Mouse (Mus musculus): ENCODE data around the gene Mapkap1.
A peak's percentile ranks its signal among the peaks of the same experiment; 100 is the strongest.

The Mapkap1 gene

DNA sequence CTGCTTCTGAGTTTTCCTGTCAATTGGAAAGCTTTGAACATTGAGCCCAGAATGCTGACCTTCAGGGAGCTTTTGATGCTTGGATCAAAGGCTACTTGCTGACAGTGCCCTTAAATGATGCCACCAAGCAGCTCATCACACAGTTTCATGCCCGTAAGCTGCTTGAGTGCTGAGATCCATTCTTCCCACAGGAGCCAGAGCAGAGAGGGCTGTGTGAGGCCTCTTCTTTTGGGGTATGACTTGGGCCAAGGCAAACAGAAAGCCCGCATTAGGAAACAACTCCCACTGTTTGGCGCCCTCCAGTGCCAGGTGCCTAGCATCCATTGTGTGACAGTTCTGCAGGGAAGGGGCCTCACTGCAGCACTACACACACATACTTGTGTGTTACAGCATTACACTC, 123.5 kb downstream of the Mapkap1 start:
- no peak for DNase-seq (ENCODE audit: low spot score in 2 of 2)

DNA sequence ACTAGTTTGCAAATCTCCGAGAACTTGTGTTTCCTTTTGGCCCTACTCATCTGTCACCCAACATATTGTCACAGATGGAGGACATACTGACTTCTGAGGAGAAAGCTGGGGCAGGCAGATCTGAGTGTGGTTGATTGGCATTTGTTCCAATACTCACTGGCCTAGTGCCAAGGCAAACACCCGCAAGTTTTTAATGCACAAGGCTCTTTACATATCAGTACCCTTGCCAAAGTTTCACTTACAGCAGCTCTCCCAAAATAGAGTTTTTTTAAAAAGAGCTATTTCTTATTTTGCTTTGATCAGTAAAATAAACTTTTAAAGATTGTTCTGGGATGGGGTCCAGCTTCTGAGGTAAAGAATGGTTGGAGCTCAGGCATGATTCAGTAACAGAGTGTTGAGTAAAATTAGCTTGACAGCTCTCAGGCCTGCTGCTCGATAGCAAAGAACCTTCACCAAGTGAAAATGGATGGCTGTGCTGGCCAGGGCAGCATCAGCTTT, 125.3 kb downstream of the Mapkap1 start:
- no peak for DNase-seq (ENCODE audit: low spot score in 2 of 2)

DNA sequence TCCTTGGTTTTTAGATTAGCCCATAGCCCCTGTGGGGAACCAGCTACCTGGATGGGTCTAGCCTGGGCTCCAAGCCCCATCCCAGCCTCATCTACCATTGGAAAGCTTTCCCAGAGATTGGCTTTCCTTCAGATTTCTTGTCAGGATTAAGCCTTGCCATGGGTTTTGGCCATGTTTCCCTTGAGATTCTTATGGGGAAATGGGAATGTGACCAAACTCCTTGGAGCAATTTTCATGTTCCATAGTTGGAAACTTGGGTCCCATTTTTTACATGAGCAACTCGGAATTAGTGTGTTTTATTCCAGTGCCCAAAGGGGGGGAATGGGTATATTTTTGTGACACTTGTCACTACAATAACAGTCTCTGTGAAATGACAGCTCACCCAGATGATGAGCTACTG, 125.8 kb downstream of the Mapkap1 start:
- DNase-seq (ENCODE audit: low spot score in 2 of 2) = no peak

DNA sequence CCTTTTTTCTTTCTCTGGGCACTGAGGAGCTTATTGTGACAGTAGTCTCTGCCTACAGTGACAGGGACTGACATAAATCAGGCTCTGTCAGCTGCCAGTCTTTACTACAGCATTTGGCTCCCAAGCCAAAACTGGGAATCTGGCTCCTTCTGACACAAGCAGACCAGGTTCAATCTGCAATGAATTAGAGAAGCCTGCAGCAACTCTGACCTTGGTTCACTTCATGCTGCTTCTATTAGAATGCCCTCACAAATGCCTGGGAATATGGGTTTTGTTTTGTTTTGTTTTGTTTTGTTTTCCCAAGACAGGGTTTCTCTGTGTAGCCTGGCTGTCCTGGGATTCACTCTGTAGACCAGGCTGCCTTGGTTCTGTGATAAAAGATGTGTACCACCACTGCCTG, 126.7 kb downstream of the Mapkap1 start:
- DNase-seq (ENCODE audit: low spot score in 2 of 2) = no peak

DNA sequence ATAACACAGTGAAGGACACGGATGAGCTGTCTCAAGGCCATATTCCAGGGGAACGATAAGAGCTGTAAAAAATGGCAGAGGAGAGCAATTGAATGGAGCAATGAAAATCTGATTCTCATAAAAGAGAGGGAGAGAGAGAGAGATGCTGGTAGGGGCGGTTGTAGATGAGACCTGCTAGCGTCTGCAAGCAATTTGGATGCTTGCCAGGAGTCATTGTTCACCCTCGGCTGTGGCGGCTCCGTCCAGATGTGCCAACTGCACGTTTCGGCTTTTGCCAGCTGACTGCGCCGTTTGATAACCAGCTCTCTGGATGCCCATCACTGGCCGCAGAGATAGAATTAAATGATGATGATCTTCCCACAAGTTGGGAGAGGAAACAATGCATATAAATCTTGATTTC, 128.4 kb downstream of the Mapkap1 start:
- DNase-seq (ENCODE audit: low spot score in 2 of 2) = no peak

DNA sequence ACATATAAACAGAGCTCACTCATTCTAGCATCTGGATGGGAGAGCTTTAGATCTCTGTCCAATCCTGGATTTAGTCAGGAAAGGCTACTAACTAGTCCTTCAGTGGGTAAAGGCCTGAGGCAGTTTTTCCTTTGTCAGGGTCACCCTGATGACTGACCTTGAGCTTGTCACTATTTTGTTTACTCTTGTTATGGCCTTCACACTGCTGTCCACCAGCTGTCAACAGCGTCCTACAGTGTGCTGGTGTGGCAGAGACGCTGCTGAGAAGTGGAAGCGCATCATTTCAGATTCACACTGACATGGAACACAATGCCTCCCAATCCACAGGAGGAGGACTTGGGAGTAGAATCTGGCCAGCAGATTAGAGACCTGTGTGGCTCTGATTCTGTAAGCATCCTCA, 130.8 kb downstream of the Mapkap1 start:
- DNase-seq (ENCODE audit: low spot score in 2 of 2) = no peak

DNA sequence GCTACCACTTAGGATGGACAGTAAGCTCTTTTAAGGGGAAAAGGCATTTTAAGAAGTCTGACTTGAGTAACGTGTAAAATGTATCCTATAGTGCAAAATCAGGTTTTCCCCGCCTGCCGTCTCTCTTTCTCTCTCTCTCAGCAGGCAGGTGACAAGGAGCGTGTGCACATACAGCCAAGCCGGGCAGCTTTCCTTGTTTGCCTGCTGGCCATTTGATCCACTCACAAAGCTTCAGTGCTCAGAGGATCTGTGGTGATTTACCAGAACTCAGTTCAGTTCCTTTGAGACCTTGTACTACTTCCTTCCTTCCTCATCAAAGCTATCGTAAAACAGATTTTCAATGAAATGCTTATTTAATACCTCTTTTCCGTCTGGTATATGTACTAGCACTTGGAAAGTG, 137.0 kb downstream of the Mapkap1 start:
- no peak for DNase-seq (ENCODE audit: low spot score in 2 of 2)

DNA sequence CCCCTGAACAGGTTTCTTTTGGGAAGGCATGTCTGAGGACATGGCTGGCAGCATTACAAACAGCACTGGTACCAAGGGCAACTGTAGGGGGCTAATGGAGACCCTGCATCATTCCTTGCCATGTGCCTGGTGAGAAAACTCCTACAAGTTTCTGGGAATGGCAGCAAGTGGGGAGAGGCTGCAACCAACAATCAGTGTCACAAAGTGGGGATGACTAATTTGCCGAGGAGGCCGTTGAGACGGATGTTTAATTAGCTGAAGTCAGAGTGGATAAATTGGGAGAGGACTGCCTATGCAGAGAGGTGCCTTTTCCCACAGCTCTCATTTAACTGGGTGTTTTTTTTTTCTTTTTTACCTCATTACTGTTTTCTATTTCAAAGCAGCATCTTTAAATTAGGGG, 137.4 kb downstream of the Mapkap1 start:
- DNase-seq (ENCODE audit: low spot score in 2 of 2) = no peak

DNA sequence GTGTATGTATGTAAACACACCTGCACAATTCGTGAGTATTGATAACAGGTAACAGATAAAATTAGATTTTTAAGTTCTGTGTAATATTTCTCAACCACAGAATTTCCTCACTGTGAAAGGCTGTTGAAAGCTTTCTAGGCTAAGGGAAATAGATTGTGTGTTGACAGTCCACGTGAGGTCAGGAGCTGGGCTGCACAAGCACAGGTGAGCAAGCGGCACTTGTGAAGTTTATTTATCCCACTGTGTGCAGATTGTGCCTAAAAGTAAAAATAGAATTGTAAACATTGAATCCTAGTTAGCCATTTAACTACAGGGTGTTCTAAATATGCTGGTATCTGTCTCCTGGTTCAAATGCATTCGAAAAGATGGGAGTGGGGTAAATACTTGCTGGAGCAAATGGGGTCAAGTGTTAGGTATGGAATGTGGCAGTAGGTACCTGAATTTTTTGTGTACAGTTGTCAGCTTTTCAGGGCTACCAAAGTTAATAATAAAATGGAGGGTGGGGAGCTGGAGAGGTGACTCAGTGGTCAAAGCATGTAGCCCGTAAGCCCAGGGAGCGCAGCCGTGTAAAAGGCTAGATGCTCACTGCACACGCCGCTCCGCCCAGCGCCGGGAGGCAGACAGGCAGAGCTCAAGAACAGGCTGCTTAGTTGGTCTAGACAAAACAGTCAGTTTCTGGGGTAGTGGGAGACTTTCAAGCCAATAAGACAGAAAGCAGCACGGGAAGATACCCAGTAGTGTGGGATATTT, 138.2 kb downstream of the Mapkap1 start:
- no peak for DNase-seq (ENCODE audit: low spot score in 2 of 2)

DNA sequence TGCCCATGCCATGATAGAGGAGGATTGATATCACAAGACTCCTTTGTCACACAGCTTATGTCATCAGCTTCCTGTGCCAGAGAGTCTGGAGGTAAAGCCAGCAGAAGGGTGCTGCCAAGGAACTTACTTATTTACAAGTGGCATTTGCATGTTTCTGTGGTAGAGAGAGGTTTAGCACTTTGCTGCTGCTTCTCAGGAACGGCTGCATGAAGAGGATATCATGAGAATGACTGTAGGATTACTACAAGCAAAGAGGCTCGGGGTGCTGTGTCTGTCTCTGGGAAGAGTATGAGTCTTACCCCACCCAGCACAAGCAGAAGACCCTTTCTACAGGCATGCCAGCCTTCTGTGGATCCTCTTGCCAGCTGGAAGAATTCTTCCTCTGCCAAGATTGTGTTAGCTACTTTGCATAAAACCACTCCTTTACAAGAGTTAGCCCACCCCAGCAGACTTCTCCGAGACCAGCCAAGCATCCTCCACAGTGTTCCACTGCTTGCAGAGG, 139.7 kb downstream of the Mapkap1 start:
- peak in 1 of 2 experiments; percentile 25 for DNase-seq (ENCODE audit: low spot score in 2 of 2)

DNA sequence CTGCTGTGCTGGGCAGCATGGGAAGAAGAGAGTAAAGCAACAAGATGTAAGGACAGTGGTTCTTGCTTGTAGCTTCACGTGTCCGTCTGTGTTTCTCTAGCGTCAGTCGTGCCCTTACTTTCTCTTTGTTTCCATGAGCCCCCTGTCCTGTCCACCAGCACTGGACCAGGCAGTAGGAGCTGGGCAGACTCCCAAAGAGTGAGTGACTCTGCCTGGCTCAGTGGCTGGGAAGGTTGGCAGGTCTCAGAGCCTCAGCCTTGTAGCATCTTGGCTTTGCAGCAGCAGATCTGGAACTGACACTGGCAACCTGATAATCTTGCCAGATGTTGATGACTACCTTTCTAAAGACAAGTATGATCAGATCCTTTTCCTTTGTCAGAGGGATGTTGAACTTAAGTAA, 140.9 kb downstream of the Mapkap1 start:
- DNase-seq (ENCODE audit: low spot score in 2 of 2) = no peak

DNA sequence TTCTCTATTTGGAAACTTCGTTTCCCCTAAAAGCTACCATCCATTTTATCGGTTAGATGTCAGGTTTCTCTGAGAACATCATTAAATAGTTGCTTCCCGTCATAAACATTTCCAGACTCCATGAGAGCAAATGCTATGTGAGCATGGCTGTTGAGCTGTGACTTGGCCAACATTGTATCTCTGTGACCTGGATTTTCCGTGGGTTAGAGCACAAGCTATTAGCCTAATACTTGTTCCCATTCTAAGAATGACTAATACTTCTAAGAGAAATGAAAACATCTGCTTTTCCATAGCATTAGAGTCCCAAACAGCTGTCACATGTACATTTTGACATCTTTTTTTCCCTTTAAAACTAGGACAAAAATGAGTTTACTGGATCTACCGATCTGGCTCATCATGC, 142.4 kb downstream of the Mapkap1 start:
- no peak for DNase-seq (ENCODE audit: low spot score in 2 of 2)

DNA sequence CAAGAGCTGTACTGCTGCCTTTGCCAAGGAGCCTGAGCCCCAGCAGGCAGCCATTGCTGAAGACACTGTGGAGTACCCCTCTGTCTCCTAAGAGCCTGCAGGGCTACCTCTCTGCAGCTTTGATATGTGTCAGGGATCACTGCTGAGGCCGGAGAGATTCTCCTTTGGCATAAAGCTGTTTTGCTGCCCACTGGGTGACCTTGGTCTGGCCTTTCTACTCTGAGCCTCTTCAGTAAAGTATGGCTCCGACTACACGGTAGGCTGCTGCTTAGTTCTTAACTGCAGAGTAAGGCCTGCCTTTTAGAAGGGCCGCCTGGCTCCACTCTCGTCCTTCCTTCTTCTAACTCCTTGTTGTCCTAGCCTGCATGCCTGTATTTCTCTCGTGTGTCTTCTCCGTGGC, 142.9 kb downstream of the Mapkap1 start:
- no peak for DNase-seq (ENCODE audit: low spot score in 2 of 2)

DNA sequence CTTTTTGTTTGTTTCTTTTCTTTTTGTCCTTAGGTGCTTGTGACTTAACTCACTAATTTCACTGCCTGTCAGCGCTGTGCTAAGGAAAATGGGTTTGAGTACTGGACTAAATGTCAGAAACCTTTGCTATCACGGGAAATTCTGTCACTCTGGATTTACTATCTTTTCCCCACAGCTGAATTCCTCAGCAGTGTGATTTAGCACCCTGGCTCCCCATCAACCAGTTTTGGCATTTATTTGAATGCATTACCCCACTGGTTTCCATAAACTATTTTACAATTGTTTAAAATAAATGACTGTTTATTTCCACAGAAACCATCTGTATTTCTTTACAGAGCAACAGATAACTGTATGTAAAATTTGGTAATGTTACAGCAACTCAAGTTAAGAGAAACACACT, 146.2 kb downstream of the Mapkap1 start:
- no peak for DNase-seq (ENCODE audit: low spot score in 2 of 2)

DNA sequence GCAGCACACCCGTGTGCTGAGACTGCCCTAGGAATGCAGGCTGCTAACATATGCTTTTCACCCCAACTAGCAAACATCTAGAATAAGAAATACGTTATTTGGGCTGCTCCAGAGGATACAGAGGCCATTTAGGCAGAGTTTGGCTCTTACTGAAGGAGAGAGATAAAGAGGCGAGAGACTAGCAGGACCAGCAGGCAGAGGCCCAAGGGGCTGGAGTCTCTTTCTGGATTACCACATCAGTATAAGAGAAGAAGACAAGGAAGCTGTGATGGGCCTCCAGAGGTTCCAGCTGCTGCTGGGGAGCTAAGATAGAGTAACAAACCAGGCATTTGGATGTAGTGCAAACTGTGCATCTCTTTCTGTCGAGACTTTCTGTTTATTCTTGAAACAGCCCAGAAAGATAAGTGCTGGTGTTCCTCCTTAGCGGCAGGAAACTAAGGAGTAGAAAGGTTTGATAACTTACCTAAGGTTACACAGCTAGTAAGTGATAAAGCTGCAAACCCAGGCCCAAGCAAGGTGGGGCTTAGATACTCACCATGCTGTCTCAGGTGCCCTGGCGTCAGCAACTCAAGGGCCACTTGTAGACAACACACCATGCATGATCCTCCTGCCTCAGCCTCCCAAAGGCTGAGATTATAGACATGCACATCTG, 147.1 kb downstream of the Mapkap1 start:
- DNase-seq (ENCODE audit: low spot score in 2 of 2) = no peak

DNA sequence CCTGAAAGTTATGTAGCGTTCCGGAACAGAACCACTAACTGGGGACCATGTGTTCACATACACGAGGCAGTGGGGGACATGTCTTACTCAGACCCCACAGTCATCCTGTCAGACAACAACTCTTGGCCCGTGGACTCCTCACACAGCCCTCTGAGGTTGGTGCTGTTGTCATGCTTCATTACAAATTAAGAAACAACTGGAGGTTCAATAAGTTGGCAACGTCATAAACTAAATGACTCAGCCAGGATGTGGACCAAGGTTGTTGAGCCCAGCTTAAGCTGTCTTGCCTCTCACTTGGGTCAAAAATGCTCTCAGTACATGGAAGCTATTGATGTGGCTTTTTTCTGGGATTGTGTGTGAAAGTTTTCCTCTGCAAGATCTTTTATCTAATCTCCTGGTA, 153.6 kb downstream of the Mapkap1 start:
- DNase-seq (ENCODE audit: low spot score in 2 of 2) = no peak

DNA sequence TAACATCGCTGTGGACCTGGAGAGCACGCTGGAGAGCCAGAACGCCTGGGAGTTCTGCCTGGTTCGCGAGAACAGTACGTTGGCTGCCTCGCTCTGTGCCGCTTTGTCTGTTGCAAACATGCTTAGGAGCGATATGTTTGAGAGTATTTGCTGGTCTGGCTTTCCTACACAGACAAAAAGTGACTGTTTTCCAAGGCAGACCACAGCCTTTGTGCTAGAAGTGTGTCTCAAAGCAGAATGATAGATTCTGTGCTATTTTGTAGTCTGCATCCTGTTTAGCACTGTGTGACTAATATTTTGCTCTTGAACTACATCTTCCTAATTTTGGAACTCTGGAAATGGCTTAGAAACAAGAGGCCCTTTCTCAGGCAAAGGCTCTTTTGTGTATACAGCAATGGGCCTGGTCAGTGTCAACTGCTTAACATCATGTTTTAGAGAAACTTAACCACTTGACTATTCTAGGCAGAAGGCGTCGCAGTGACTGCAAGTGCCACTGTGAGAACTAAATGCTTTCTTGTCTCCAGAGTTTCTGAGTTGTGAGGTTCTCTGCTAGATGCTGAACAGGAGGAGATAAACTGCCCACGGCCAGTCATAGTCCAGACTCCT, 156.6 kb downstream of the Mapkap1 start:
- DNase-seq (ENCODE audit: low spot score in 2 of 2) = no peak

DNA sequence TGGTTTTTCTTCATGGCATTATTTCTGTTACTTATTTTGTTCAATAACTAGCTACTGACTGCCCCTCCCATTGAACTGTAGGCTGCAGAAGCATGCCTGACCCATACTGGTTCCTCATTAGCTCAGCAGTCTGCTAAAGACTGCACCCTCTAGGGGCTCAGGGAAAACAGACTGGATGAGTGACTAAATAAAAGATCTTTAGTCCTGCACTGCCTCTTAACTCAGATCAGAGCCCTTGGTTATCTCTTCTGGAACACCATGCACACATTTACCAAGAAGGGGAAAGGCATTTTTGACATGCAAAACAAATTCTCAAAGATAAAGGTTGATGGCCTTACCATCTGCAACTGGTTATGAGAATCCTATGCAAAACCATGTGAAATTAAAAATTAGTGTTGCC, 157.3 kb downstream of the Mapkap1 start:
- DNase-seq (ENCODE audit: low spot score in 2 of 2) = no peak

DNA sequence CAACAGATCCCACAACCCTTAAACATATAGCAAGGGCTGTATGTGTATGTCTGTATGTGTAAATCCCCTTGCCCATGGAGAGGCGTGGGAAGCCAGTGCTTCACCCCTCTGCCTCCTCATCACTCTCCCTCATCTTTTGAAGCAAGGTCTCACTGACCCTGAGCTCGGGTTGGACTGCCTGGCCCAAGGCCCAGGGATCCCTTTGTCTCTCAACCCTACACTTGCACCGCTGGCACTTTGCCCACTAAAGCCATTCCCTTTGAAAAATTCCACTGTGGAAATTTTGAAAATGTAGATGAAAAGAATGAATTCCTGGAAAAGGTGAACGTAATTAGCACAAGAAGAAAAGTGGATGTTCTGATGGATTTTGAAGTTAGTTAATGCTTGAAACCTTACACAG, 159.6 kb downstream of the Mapkap1 start:
- no peak for DNase-seq (ENCODE audit: low spot score in 2 of 2)

DNA sequence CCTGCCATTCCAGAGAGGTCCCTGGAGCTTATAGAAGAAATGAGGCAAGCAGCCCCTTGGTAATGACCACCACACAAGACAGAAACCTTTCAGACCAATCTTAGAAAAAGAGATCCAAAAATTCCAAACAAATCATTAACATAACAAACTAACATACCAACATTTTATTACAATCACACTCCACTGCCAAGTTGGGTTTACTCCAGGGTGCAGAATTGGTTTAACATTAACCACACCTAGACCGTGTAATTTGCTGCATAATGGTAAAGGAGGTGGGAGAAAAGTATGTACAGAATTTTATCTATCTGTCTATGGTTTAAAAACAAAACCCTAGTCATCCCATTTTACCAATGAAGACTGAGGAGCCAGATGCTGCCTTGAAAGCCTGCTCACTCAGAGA, 160.0 kb downstream of the Mapkap1 start:
- no peak for DNase-seq (ENCODE audit: low spot score in 2 of 2)

DNA sequence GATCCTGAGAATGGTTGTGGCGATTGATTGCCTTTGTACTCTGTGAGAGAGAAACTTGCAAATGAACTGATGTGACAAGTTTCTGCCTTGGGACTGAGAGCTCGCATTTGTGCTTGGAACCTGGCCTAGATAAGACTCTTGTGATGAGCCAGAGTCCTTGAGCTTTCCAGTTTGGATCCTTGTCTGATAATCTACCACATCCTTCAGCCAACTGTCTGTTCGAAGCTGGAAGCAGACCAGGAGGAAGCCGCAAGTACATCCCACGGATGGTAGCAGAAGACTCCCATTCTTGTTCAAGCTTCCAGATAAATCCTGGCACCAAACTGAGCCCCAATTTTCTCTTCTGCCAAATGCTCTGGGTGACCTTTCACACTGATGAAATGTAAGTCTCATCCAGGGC, 162.6 kb downstream of the Mapkap1 start:
- DNase-seq (ENCODE audit: low spot score in 2 of 2) = no peak

DNA sequence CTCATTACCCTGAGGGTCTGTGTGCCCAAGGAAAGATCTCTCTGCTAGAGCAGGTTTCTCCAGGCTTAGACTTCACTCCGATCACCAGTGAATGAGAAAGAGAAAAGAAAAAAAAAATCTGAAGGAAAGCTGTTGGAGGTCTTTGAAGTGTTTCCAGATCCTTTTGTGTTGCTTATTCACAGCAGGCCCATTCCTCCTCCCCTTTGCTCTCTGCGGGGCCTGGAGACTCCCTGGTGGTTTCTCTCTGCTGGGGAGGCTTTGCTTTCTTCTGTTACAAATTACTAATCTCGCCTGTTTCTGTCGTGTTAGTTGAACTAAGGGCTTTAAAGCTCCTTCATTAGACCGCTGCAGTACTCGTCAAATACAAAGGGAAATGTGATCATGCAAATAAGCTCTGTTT, 163.8 kb downstream of the Mapkap1 start:
- DNase-seq (ENCODE audit: low spot score in 2 of 2) = no peak

DNA sequence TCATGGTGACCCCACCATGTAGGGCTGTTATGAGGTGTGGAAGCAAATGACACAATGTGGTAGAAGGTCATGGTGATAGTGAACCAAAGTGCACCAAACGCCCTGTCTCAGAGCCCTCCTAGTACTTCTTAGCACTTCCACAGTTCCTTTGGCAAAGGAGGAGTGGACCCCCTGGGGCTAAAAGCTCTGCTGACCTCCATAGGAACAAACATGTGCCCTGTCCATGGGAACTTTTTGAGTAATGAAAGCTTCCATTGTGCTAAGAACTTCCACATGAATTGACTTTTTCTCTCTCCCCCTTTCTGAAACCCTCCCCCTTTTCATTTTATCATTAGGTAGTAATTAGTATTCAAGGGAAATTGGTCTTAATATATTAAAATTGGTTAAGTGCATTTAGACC, 164.5 kb downstream of the Mapkap1 start:
- no peak for DNase-seq (ENCODE audit: low spot score in 2 of 2)
